Mouse (Mus musculus) embryonic fibroblast, embryonic 13.5 days (primary cell): ENCODE data around the gene Rnf224. TPM values are rescaled to one million over a fixed set of nuclear protein-coding genes. Genes with fewer than 3 reads are reported as not detected.

Experiments used
- H3K27ac ChIP-seq: 2 replicates; pipeline ENCODE4 v1.5.1; 2012; ENCODE audit warnings: low read length, control low read depth, inconsistent platforms; ENCODE audit not compliant: insufficient read depth
- H3K4me1 ChIP-seq: 2 replicates; pipeline ENCODE4 v1.6.1; 2011; ENCODE audit warnings: low read length; ENCODE audit not compliant: control insufficient read depth, insufficient read depth
- H3K4me3 ChIP-seq: 2 replicates; pipeline ENCODE4 v1.5.1; 2011; ENCODE audit warnings: mild to moderate bottlenecking, control low read depth, low read length; ENCODE audit not compliant: insufficient read depth
- CTCF ChIP-seq: IDR thresholded peaks from 2 replicates; pipeline ENCODE4 v1.5.1; 2011; ENCODE audit warnings: mild to moderate bottlenecking, control low read depth, low read length, moderate library complexity, borderline replicate concordance; ENCODE audit not compliant: insufficient read depth
- POLR2A ChIP-seq: IDR thresholded peaks from 2 replicates; pipeline ENCODE4 v1.6.1; 2011; ENCODE audit warnings: low read depth, mild to moderate bottlenecking, control low read depth, low read length, moderate library complexity
- polyA plus RNA-seq: library from polyadenylated mRNA; stranded (reverse); fragments of >200 nt; gene quantifications from 2 replicates; pipeline ENCODE4 v1.2.4, GENCODE M21; 2011; ENCODE audit warnings: low read depth; ENCODE audit not compliant: missing spikeins, insufficient read length

Rnf224 gene
- polyA plus RNA-seq, 1 experiment, result not detected

DNA sequence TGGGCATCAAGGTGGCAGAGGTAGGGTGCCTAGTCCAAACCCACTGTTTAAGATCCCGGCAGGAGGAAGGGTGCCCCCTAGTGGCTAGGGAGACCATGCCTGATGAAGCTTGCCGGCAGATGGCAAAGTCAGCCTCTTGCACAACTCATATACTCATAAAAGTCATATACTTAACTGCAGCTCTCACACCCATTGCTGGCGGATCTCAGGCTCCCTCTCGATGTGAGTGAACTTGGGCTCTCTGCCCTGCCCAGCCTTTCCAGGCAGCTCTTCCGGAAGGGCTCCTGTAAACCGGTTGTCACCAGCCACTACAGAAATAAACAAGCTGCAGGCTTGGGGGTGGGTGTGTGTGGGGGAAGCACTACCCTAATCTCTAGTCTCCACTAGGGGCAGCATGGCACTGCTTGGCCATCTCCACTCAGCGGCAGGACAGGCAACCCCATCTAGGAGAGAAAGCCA lies 8.1 kb downstream of the Rnf224 start:
- Histone ChIP-seq H3K4me3 (no peak overlapping the region), H3K4me1 (peaks cover 3% of the 10 kb centered on the region; the same call in 1 of the 2 replicates), H3K27ac (no peak overlapping the region)
- TF ChIP-seq CTCF (peak; percentile 90), POLR2A (no peak)

DNA sequence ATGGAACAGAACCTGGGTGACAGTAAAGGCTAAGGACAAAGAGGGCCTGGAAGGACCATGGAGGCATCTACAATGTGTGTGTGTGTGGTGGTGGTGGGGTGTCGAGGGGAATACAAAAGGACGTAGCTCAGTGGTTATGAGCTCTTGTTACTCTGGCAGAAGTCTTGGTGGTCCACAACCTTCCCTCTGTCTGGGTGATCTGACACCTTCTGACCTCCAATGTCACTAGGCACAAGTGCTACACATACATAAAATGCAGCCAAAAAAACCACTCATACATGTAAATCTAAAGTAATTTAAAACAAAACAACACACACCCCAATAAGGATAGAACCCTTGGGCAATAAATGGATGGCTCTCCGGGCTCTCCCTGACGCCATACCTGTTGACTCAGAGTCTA lies 9.2 kb downstream of the Rnf224 start:
- Histone ChIP-seq H3K4me1 (peaks cover 3% of the 10 kb centered on the region; the same call in 1 of the 2 replicates), H3K27ac (no peak overlapping the region), H3K4me3 (no peak overlapping the region)
- TF ChIP-seq CTCF, result no peak
- TF ChIP-seq POLR2A, result no peak

DNA sequence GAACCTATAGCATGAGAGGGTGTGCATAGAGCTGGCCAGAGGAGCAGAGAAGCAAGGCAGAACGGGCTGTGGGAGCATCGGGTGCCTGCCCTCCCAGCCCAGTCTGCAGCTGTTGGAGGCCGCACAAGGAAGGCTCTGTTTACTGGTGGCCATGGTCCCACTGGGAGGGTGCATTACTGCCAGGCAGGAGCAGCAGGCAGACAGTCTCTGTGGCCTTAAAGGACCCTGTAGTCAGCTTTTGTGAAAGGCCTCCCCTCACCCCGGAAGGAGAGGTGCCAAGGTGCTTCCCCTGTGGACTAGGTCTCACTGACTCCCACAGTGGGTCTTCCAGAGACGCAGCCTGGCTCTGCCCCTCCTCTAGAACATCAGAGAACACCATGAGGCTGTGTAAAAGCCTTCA lies 9.7 kb downstream of the Rnf224 start:
- Histone ChIP-seq H3K4me1 (peaks cover 3% of the 10 kb centered on the region; the same call in 1 of the 2 replicates), H3K27ac (no peak overlapping the region), H3K4me3 (no peak overlapping the region)
- no peak for TF ChIP-seq POLR2A
- TF ChIP-seq CTCF, result no peak

- H3K4me3 ChIP-seq, result no peak overlapping the region; the same call in 1 of the 2 replicates
- peaks cover 3% of the 10 kb centered on the region; the same call in 1 of the 2 replicates for H3K4me1 ChIP-seq
- no peak for TF ChIP-seq CTCF
- TF ChIP-seq POLR2A, result 0 out of 2 replicates have a peak, but pooled peaks have one; percentile 17
- H3K27ac ChIP-seq, result peak overlapping the region; percentile 98
Measured at GRCm38 (mm10) chr2:25225811-25226379, 10.7 kb downstream of the Rnf224 start.

GRCm38 (mm10) chr2:25224766-25225752 lies 11.5 kb downstream of the Rnf224 start:
- H3K27ac ChIP-seq, result peak overlapping the region; percentile 98
- TF ChIP-seq POLR2A (peak; percentile 66), CTCF (no peak)
- H3K4me3 ChIP-seq, result peak overlapping the region; percentile 54
- H3K4me1 ChIP-seq, result peaks cover 3% of the 10 kb centered on the region; the same call in 1 of the 2 replicates

- Histone ChIP-seq H3K4me3 (peak within 1 kb of the TSS; percentile 94), H3K27ac (peak within 1 kb of the TSS; percentile 98), H3K4me1 (peaks cover 3% of the 10 kb centered on the region; the same call in 1 of the 2 replicates)
- TF ChIP-seq CTCF (no peak), POLR2A (peak; percentile 100)
Measured at GRCm38 (mm10) chr2:25224492-25224765, 12.2 kb downstream of the Rnf224 start, which contains the start of gene Tubb4b. Gene Tubb4b (minus strand): TSS chr2:25224702.

- H3K27ac ChIP-seq, result peak overlapping the region; percentile 73
- peak overlapping the region; percentile 94 for H3K4me3 ChIP-seq
- no peak for TF ChIP-seq POLR2A
- no peak for TF ChIP-seq CTCF
- H3K4me1 ChIP-seq, result peaks cover 3% of the 10 kb centered on the region; the same call in 1 of the 2 replicates
Measured at GRCm38 (mm10) chr2:25223681-25224491, 12.7 kb downstream of the Rnf224 start.

- no peak for TF ChIP-seq CTCF
- TF ChIP-seq POLR2A, result peak; percentile 65
- Histone ChIP-seq H3K4me3 (no peak overlapping the region), H3K27ac (no peak overlapping the region), H3K4me1 (peaks cover 3% of the 10 kb centered on the region; the same call in 1 of the 2 replicates)
Measured at GRCm38 (mm10) chr2:25221331-25221772, 15.2 kb downstream of the Rnf224 start.

DNA sequence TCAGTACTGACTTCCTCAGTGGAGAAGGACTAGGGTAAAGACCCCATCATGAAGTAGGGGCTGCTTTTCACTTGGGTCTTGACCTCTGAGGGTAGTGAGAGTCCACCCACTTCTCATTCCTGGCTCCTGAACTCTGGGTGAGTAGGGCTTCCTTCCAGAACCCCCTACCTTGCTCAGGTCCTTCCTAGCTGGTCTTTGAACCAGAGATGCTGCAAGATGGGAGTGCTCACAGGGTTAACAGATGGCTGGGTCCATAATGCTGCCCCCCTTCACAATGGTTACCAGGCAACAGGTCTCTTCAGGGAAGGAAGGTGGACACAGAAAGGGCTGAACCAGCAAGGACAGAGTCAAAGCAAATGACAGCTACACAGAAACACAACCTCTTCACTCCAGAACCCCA lies 18.1 kb downstream of the Rnf224 start, which contains the start of gene Fam166a:
Fam166a (plus strand) TSS at position 301 of the 400 bp plus-strand sequence.
- Histone ChIP-seq H3K4me3 (no peak within 1 kb of the TSS), H3K4me1 (no peaks in the 10 kb centered on the region), H3K27ac (no peak within 1 kb of the TSS)
- TF ChIP-seq CTCF, result no peak
- TF ChIP-seq POLR2A, result no peak
